Mouse (Mus musculus) G1E (cell line): Measurements from ENCODE around the gene Il15.

ENCODE experiments used
- CTCF ChIP-seq: IDR thresholded peaks from 2 replicates; pipeline ENCODE4 v1.5.1; 2012; ENCODE audit warnings: low read depth, low read length, inconsistent platforms, mixed read lengths
- TAL1 ChIP-seq: conservative IDR thresholded peaks from 2 replicates; pipeline ENCODE4 v1.6.1; 2012; ENCODE audit warnings: low read depth, low read length, inconsistent platforms, mixed read lengths

- TF ChIP-seq TAL1 (no peak), CTCF (no peak)
These were observed 19.7 kb downstream of the Il15 start for GRCm38 (mm10) chr8:82383346-82383745.
